Mouse (Mus musculus) erythroid progenitor cell, adult 5-6 weeks (primary cell): Measurements from ENCODE around the gene Taf1b. TPM values are rescaled to one million over a fixed set of nuclear protein-coding genes. Genes with fewer than 3 reads are reported as not detected.
A peak's percentile ranks its signal among the peaks of the same experiment; 100 is the strongest.

ENCODE experiments used
- ATAC-seq: replicated peaks from 2 replicates; pipeline ENCODE4 v1.8.0; 2016; ENCODE audit warnings: moderate number of reproducible peaks, mild to moderate bottlenecking, moderate TSS enrichment, inconsistent platforms; ENCODE audit not compliant: poor library complexity, low FRiP score, severe bottlenecking
- total RNA-seq, 2 experiments: library from RNA; stranded (forward) in 1 of 2; stranded (reverse) in 1 of 2; fragments of 150-400 nt in 1 of 2; fragments of 186-747, 209-891 nt in 1 of 2; gene quantifications; 2 replicates each; pipeline versions ENCODE4 v1.2.3 to v1.2.4; 2015 to 2017; ENCODE audit warnings: low replicate concordance in 2 of 2

Gene Taf1b
- total RNA-seq, 2 experiments from 2014 or later: 13.8 to 15.9 TPM

DNA sequence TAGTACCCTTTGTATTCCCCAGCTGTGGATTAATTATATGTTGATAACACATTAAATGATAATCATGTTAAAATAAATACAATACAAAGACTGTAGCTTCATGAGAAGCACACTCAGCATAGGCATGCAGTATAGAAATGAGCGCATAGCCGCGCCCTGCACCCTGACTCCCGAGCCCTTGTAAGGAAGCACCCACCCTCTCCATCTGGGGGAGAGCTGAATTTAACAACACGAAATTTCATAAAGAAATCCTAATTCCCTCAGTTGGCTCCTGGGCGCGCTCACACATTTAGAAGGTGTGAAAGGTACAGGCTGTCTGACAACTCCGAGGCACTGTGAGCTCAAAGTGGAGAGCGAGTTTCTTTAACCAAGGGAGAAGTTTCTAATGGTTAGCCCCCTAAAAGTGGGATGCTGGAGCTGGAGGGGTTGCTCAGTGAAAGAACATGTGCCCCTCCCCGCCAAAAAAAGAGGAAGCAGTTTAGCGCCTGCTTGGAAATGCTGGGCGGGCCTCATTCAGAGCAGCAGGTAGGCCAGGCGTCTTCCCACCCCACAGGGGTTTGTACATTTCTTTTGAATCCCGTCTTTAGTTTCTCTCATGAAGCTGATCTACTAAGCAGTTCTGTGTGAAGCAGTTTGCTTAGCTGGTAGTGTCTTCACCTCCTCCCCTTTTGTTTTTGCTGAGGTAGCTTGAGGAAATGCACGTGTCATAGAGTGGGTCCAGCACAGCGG is 43.4 kb downstream of the Taf1b start:
- no peak for ATAC-seq

DNA sequence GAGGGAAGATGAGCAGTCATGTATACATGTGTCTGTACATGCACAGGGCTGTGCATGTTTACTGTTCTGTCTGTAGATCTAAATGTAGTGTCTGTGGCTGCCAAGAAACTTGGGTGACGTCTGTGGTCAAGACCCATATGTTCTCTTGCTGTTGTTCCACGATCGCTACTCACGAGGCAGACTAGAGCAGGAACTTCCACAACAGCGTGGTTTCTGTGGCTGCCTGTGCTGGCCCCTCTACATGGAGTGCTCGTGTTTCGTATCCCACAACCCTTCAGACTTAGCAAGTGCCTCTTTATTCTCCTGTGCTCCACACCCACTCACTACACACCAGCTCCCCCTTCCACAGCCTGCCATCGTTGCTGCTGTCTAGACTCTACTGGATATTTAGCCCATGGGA is 49.5 kb downstream of the Taf1b start:
- ATAC-seq: no peak

DNA sequence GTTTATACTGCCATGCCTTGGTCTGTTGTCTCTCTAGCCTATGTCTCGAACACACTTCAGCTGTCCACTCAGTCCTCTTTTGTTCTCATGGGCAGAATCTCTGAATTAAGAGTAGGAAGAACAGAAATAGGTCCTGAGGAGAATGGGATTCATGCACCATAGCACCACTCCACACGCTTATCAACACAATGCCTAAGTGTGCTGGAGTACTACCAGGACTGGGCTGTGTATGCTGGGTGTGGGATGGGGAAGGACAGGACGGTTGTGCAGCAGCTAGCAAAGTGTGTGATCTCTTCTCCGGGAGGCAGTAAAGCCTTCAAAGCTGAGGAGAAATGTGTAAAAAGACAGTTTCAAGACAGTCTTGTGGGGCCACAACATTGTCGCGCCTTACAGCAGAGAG is 50.7 kb downstream of the Taf1b start:
- ATAC-seq: no peak

DNA sequence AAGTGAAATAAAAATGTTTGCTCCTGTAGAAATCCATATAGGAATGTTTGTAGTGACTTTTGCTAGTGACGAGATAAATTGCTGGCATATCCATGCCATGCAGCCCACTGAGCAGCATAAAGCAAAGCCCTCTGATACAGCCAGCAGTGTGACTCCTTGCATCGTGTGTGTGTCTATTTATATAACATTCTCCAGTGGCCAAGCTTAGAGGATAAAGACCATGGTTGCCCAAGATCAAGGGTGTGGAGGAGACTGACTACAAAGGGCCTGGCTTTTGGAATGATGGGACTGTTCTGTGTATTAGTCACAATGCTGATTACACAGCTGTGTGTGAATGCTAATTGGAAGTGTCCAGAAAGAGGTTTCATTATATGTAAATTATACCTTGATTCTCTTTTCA is 54.4 kb downstream of the Taf1b start:
- ATAC-seq: no peak

DNA sequence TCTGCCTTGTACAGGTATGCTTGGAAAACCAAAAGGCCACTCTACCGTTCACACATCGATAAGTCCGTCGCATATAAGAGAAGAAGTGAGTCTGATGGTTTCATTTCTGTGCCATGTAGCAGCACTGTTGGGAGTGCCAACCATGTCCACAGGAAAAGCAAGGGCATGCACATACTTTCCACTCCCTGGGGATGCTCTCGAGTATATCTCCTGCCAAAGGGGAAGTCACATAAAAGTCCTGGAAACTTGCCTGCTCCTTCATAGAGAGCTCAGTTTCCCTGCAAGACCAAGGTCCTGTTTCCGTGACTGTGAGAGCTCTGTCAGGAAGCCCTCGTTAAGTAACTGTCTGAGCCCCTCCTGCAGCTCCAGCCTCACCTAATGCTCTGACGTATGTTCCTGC is 57.8 kb downstream of the Taf1b start:
- ATAC-seq: no peak

DNA sequence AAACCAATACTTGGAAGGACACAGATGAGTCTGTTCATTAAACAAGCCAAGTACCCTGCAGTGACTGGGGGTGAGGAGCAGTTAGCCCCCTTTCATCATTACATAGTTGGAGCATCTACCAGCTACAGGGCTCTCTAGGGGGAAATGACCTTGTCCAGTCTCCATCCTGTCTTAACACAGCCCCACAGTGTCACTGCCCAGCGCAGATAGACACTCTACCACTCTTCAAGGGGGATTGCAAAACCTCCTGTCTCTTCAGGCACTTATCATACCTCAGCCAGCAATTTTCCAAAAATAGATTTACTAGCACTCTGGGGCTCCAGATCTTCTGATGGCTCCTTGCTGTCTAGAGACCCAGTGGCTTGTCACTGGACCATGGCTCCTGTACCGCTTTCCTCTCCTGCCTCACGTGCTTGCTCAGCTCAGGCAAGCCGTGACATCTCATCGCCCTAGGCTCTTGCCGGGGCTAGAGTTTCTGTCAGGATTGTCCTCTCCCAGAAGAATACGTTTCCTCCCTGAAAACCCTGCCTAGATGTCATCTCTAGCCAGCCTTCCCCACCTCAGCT is 65.3 kb downstream of the Taf1b start:
- ATAC-seq: 0 out of 2 replicates have a peak, but pooled peaks have one; percentile 42

DNA sequence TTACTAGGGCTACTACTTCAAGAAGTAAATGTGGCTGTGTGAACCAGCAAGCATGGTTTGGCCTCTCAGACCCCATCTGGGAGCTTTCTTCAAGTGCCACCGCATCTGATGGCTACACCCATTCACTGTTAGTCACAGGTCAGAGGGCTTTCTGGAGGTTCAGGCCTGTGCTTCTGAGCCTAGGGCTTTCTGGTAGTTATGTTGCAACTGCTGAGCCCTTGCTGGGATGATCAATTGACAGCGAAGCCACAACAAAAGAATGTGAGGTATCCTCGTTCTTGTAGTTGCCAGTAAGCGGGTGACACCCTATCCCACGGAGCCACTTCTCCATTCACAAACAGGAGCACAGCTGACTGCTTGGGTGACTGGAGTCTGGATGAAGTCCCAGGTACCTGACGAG is 67.2 kb downstream of the Taf1b start:
- ATAC-seq: no peak

DNA sequence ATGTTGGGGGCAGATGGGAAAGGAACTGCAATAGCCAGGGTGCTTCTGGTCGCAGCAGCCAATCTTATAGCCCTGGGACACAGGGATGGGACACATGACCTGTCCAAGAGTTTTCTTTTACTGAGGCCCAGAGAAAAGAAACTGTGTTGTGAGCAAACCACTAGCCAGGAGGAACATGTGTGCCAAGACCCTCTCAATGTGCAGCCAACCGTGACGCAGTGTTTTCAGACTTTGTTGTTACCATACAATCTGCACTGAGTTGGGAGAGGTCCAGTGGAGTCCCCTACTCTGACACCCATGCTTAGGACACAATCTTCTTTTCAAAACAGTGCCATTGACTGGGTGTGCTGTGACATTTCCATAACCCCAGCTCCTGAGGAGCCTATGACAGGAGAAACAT is 69.4 kb downstream of the Taf1b start:
- no peak for ATAC-seq

DNA sequence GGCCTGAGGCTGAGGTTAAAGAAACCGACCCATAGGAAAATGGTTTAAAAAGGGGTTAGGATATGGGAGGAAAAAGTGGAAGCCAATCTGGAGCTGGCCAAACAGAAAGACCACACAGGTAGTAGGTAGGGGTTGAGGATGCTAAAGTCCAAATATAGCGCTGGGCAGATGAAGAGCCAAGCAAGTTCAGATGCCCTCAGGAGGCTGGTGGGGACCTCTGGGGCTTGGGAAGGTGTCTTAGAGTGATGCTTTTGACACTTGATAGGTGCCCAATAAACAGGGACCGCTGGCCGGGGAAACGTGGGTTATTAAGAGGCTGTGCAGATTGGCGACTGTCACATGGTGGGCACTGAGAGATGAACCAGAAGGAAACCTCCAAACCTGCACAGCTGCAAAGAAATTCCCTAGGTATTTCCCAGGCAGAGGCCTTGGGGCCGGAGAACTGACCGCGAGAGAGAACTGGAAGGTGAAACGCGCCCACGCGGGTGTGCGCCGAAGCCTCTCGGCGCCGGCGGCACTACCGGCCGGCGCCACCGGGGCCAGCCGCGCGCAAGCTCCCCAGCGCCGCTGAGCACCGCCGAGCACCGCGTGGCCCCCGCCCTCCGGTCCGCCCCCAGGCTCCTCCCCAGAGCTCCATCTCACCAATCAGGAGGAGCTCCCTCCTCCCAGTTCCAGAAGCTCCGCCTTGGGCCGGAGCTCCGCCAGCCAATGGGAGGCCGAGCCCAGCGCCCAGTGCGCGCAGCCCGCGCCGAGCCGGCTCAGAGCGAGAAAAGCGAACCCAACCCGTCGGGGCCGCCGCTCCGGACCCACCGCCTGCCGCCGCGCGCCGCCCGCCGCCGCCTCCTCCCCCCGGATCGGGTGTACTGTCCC is 73.6 kb downstream of the Taf1b start, which contains the start of gene Grhl1:
Gene Grhl1 (plus strand): TSS at position 761 of the 870 bp plus-strand sequence.
- peak; percentile 100 for ATAC-seq

DNA sequence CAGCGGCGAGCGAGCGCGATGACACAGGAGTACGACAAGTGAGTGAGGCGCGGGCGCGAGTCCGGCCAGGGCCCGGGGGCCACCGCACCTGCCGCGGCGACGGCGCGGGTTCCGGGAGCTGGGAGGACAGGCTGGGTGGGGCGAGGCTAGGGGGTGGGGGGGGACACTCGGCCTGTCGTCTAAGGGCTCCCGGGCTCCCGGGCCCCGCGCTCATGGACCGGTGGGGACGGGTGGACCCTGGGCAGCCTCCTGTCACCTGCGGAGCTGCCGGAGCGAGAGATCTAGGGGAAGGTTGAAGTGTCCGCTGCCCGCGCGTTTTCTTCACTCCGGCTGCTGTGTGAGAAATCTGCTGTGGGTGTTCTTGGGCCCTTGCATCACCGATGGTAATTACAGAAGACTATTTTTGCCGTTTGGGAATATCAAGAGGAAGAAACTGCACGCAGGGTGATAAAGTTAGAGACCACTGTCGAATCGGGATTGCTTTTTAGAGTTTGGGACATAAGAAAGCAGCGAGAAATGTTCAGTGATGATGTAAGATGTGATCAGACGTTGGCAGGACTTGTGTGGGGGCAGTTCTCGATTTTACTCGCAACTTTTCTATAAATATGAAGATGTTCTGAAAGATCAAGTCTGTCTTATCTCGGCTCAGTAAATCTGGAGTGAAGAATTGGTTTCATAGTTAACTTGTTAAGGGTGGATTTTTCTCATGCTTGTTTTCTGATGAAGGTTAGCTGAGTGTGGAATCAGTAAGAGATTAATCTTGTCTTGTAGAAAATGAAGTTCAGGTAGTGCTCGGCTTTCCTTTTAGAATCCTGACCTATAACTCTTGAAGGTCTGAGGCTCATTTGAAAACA is 74.5 kb downstream of the Taf1b start:
- ATAC-seq: no peak

DNA sequence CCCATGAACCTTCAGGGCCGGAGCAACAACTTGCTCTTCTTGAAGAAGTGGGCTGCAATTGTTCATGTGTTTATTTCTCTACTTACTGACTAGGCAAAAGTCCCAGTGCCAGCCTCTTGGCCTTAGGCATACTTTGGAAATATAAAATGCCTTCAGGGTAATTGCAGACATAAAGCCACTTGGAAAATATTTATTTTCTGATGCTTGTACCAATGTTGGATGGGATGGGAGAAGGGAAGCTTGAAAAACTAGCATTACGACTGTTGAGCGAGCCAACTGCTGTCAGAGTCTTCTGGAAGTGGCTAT is 75.1 kb downstream of the Taf1b start:
- ATAC-seq: no peak

DNA sequence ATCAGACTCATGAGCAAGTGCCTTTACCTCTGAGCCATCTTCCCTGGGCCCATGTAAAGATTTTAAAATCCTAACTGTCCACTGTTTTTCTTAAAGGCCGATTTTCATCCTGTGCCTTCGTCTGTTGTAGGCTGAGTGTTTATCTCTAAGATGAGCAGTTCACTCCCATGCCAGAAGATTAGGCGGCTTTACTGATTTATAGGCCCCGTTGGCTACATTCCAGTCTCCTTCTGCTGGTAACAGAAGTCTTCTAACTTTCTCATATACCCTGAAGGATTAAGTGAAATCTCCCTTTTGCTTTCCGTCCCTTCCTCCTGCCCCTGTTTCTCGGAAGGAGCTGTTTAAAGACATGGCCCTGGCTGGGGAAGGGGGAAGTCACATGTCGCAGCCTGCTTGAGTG is 76.7 kb downstream of the Taf1b start:
- no peak for ATAC-seq

DNA sequence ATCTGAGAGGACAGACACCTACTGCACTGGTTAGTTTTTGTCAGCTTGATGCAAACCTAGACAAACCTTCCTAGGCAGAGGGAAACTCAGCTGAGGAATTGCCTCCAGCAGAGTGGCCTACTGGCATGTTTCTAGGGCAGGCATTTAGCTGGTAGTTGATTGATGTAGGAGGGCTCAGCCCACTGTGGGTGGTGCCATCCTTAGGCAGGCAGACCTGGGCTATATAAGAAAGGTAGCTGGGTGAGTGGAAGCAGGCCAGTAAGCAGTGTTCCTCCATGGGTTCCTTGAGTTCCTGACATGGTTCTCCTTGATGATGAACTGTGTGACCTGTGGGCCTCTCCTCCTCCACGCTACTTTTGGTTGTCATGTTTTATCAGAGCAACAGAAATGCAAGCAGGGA is 82.3 kb downstream of the Taf1b start:
- no peak for ATAC-seq

DNA sequence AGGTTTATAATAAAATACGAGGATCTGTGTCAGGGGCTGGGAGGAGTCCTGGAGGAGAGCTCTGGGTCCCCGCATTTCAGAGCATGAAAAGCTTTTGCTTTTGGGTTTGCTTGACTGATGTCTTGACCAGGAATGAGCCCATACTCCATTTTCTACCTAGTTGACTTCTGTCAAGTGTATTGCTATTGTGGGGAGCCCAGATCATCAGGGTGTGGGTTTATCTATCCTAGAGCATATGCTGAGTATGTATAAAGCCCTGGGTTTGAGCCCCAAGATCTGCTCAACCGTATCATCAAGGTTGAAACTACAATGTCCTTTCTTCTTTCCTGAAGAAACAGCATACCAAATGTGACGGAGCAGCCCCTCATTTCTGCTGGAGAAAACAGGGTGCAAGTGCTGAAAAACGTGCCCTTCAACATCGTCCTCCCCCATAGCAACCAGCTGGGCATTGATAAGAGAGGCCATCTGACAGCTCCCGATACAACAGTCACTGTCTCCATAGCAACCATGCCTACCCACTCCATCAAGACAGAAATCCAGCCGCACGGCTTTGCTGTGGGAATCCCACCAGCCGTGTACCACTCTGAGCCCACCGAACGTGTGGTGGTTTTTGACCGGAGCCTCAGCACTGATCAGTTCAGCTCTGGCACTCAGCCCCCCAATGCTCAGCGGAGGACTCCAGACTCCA is 83.0 kb downstream of the Taf1b start:
- ATAC-seq: no peak

DNA sequence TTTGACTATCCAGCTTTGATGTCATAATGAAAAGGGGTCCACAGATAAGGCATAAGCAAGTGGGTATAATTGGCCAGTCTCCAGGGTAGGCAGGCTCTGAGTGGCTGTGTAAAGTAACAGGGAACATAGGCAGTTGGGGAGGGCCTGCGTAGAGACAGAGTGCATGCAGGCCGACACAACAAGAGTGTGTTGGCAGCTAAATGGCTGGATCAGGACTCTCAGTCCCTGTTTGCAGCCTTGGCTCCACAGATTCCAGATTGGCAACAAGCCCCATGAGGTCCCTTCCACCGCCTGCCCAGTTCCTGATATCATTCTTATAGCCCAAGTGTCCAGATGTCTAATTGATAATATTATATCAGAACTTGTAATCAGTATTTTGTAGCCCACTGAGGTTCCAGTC is 85.5 kb downstream of the Taf1b start:
- ATAC-seq: no peak

DNA sequence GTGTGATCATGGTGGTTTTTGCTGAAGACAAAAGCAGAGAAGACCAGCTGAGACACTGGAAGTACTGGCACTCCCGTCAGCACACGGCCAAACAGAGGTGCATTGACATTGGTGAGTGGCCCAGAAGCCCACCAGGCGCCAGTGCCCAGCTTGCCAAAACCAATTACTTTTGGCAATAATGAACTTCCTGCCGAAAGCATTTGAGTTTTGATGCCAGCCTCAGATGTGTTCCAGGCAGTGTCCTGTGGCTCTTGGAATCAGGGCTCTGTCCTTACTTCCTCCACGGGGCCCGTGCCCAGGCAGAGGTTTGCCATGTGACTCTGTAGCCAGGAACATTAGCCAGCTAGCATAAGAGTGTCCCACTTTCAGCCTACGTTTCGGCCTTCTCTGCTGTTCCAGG is 86.7 kb downstream of the Taf1b start:
- ATAC-seq: no peak

DNA sequence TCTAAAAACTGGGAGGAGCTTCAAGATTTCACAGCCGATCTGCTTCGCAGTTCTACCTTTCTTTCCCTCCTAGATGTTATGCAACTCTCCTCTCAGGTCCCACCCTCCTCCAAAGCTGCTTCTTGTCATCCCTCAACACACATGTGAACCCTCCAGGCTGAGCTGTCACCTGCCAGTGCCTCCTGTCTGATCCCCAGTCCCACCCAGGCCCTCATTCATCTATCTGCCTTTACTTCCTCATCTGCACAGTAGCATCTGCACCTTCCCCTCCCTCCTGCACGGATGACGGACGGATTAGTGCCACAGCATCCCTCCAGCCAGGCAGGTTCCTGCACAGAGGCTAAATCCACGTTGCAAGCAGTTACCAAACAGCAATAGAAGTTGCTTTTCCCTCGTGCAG is 88.0 kb downstream of the Taf1b start:
- no peak for ATAC-seq

DNA sequence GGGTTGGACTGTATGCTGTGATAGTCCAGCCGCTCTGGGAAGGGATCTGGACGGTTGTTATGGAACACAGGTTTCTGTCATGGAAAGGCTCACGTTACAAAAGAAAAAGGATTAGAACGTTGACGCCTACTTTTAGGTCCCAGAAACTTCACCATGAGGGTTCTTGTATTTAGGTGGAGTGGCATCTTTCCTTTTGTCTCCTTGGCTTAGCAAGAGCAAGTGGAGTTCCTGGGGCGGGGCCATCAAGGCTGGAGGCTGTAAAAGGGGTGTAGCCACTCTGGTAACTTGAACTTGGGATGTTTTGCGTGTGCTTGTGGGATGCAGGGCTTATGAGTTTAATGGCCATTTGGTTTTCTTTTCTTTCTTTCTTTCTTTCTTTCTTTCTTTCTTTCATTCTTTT is 92.2 kb downstream of the Taf1b start:
- ATAC-seq: no peak

DNA sequence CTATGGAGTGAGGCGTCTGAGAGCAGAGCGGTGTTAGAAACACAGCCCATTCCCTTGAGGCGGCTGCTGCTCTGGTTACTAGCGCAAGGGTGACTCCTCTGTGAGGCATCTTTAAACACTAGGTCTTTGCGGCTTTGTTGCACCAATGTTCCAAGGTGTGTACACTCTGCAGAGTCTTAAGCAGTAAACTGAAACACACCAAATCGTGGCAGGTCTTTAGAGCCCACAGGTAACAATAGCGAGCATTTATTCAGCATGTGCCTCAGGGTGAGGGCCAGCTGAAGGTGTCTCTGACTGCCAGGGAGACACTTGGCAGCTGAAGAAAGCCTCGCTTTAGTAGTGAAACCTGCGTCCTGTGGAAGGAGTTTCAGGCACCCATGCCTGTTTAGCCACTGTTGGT is 93.9 kb downstream of the Taf1b start:
- no peak for ATAC-seq
